Mouse (Mus musculus) bone marrow, adult 2 months (tissue): ENCODE data around the gene Gm2016.
"Not testable (repeated sequence)": the region's sequence is repeated elsewhere in the genome, so short reads cannot be mapped to it uniquely, and the experiment has no call there.

Experiments
- CTCF ChIP-seq: fragments of 200-500 bp; IDR thresholded peaks from 2 replicates; pipeline ENCODE4 v1.5.1; 2011; ENCODE audit warnings: low read length, control low read depth; ENCODE audit not compliant: control insufficient read depth, insufficient read depth
- POLR2A ChIP-seq: fragments of 200-500 bp; IDR thresholded peaks from 2 replicates; pipeline ENCODE4 v1.6.1; 2011; ENCODE audit warnings: low read depth, mild to moderate bottlenecking, control low read depth, low read length, borderline replicate concordance; ENCODE audit not compliant: control insufficient read depth

DNA sequence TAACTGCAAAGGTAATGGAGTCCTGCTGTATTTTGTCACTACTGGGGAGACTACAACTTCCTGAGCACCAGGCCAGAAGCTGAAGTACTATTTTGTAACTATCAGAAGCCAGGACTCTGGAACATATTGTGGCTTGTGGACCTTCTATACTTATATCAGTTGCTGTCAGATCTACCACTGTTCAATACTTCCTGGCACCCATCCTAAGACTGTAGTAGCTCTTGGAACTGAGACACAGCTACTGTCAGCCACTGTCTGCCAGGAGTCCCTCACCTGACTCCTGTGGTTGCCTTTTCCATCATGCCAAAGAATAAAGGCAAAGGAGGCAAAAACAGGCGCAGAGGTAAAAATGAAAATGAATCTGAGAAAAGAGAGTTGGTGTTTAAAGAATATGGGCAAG is 21.2 kb downstream of the Gm2016 start, which contains the start of gene Gm2022:
- not testable (repeated sequence) for TF ChIP-seq CTCF, POLR2A
